Mouse (Mus musculus) frontal cortex, adult 2 months (tissue): Measurements from ENCODE around the gene Myo18a. TPM values are rescaled to one million over a fixed set of nuclear protein-coding genes. Genes with fewer than 3 reads are reported as not detected.
"Not testable (repeated sequence)": the region's sequence is repeated elsewhere in the genome, so short reads cannot be mapped to it uniquely, and the experiment has no call there.

Experiments
- DNase-seq, 2 experiments: peaks; one replicate each; pipeline ENCODE4 v3.0.0; 2022; ENCODE audit warnings: low spot score in 1 of 2; ENCODE audit errors: extremely low spot score in 1 of 2
- polyA plus RNA-seq: library from polyadenylated mRNA; depleted of rRNA; stranded (reverse); fragments of >200 nt; gene quantifications from 2 replicates; pipeline ENCODE4 v1.2.3, GENCODE M21; 2012; rRNA removed

Myo18a gene
- 67.7 and 73.8 TPM in 2 replicates for polyA plus RNA-seq

DNA sequence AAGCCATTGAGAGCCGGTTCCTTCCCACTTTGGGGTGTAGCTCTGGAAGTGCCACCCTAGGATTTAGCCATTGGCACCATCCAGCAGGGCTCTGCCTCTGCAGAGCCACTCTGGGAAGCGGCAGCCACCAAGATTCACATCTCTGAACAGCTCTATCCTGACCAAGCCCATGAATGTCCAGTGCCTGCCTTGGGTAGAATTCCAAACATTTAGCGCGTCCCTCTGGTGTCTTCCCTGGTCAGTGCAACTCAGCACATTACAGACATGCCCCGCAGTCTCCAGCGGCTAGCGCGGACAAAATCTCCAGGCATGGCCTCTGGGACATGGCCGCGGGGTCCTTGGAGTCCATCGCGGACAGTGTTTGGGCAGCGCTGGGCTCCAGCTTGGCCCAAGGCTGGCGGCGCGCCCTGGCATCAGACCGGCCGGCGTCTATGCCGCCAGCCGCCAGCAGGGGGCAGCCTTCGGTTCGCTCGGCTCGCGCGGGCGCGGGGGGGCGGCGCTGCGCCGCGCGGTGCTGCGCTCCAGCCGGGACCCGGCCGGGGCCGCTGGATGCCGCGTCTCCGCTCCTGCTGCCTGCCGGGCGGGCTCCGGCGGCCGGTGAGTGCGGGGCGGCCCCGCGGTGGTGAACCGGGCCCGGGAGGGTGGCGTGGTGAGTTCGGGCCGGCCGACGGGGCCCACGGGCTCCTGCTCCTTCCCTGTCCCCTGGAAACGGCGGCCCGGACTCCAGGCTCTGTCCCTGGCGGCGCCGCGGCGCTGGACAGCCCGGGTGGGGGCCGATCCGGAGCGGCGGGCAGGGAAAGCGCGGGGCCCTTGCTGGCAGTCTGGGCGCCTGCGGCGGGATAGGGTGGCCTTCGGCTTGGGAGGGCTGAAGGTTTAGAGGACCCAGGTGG, at the start of gene Myo18a:
TSS of gene Myo18a (plus strand) at position 464 of the 890 bp plus-strand sequence.
- DNase-seq, result peak in 1 of 2 experiments; percentile 82

DNA sequence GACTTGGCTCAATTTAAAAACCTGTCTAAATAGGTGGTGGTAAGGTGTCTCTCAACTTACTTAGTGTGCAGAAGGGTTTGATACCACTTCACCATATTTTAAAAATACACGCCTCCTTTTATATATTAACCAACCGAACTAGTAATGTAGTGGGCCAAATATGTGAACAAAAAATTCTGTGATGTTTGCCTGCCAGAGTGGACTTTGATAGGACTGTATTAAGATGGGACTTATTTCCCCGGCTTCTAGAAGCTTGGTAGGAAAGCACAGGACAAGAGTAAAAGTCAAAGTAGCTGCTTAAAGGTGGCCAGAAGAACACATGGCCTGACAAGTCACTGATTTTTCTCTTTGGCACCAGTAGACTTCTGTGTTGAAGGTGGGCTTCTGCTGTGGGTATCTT, 49.3 kb upstream of the Myo18a start:
- no peak for DNase-seq

DNA sequence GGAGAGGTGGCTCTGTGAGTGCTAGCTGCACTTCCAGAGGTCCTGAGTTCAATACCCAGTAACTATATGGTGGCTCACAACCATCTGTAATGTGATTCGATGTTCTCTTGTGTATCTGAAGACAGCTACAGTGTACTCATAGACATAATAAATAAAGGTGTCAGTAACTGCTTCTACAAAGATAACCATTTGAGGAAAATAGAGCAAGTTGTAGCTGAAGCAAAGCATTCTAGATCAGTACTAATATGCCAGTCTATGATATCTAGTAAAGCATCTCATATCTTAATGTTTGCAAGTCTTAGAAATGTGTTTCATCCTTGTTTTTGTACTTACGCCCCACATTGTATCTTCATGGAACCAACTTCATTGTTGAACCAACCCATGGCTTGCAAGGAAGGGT, 44.0 kb upstream of the Myo18a start:
- DNase-seq, result no peak

- no peak for DNase-seq
Measured at GRCm38 (mm10) chr11:77721389-77721788, 41.7 kb upstream of the Myo18a start.

GRCm38 (mm10) chr11:77724766-77725165, 38.3 kb upstream of the Myo18a start:
- peak in 1 of 2 experiments; percentile 15 for DNase-seq

GRCm38 (mm10) chr11:77725183-77725582, 37.9 kb upstream of the Myo18a start, which contains the start of gene Cryba1:
TSS of gene Cryba1 (minus strand) at chr11:77725283.
- no peak for DNase-seq

- DNase-seq, result no peak
Measured at GRCm38 (mm10) chr11:77728587-77728986, 34.5 kb upstream of the Myo18a start.

- DNase-seq, result peak; percentile 56 to 94
Measured at GRCm38 (mm10) chr11:77737289-77737688, 25.8 kb upstream of the Myo18a start.

- DNase-seq, result no peak
Measured at GRCm38 (mm10) chr11:77738555-77738954, 24.5 kb upstream of the Myo18a start.

- DNase-seq, result peak in 1 of 2 experiments; percentile 28
Measured at GRCm38 (mm10) chr11:77743966-77744365, 19.1 kb upstream of the Myo18a start.

DNA sequence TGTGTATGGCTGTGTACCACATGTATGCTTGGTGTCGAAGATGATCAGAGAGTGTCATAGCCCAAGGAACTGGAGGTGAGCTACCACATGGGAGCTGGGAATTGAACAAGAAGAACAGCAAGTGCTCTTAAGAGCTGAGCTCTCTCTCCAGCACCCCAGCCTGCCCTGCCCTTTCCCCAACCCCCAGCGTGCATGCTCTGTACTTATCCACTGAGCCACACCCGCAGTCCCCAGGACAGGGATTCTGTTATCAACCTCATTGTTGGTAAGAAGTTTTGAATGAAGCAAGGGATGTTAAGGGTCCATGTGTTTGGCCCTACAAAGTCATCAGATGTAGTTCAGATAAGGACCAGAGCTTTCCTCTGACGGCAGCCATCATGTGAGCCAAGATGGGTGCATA, 16.4 kb upstream of the Myo18a start:
- DNase-seq, result no peak

DNA sequence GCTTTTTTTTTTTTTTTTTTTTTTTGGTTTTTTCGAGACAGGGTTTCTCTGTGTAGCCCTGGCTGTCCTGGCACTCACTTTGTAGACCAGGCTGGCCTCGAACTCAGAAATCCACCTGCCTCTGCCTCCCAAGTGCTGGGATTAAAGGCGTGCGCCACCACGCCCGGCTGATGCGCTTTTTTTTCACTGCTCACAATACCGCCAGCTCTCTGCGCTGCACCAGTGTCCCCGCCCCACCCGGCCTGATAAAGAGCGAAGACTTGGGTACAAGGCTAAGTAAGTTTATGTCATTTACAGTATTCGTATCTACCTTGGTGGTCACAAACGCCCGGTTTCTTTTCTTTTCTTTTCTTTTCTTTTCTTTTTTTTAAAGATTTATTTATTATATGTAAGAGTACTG, 15.9 kb upstream of the Myo18a start:
- DNase-seq, result not testable (repeated sequence)

- no peak for DNase-seq
Measured at GRCm38 (mm10) chr11:77748996-77749395, 14.1 kb upstream of the Myo18a start.

DNA sequence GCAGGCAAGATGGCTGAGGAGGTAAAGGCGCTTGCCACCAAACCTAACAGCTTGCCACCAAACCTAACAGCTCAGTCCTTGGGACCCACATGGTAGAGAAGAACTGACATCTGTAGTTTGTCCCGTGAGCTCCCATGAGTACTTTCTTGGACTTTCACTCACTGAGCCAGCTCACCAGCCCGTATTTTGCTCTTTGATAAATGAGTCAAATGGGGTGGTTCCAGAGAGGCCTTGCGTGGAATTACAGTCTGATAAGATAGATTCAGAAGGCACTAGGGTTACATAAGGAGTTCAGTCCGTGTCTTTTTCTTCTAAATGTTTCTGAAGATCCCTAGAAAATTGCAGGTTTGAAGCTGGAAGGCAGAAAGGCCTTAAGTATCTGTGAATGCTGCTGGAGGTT, 10.5 kb upstream of the Myo18a start:
- DNase-seq, result no peak

GRCm38 (mm10) chr11:77753469-77753868, 9.6 kb upstream of the Myo18a start:
- DNase-seq, result no peak

- DNase-seq, result no peak
Measured at GRCm38 (mm10) chr11:77760031-77760430, 3.0 kb upstream of the Myo18a start.

GRCm38 (mm10) chr11:77763673-77764340, 761 bp downstream of the Myo18a start:
- DNase-seq, result peak in 1 of 2 experiments; percentile 32

DNA sequence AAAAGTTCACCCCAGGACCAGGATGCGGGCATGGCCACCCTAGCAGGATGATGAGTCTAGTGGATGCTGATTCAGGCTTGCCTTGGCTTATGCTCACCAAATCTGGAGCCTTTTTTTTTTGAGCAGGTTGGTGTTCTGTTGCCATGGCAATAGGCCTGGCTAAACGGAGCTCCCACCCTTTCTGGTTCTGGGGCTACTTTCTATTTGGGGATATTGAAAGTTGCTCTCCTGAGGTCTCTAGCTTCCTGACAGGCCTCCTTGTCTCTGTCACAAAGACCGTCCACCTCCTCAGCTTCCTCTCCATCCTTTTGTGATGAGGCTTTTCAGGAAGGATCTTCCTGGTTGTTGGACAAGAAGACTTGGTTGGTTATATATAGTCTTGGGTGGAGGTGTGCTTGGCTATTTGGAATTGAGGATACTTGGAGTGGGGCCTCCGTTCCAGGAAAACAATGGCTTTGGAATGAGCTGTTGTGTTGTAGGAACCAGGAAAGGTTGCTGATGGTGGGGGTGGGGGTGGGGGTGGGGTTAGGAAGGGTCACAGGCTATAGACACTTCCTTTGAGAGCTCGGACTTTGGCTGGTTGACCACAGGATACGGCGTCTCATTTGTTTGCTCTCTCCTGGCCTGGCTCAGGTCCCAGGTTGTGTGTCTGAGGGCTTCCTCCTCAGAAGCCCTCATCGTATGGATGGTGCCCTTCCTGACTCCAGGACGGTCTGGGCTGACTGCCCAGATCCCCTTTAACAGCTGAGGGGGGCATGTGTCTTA, 1.8 kb downstream of the Myo18a start:
- DNase-seq, result peak in 1 of 2 experiments; percentile 73

- no peak for DNase-seq
Measured at GRCm38 (mm10) chr11:77765459-77765777, 2.4 kb downstream of the Myo18a start.

GRCm38 (mm10) chr11:77766351-77767001, 3.4 kb downstream of the Myo18a start:
- peak in 1 of 2 experiments; percentile 69 for DNase-seq
